Mouse (Mus musculus): ENCODE measurements at regions not wholly inside any gene's neighbourhood (a gene's known extent, or its start where the extent isn't known, plus 50 kb on each side); places are given as distances from the start of the nearest gene placed in this dataset.

DNA sequence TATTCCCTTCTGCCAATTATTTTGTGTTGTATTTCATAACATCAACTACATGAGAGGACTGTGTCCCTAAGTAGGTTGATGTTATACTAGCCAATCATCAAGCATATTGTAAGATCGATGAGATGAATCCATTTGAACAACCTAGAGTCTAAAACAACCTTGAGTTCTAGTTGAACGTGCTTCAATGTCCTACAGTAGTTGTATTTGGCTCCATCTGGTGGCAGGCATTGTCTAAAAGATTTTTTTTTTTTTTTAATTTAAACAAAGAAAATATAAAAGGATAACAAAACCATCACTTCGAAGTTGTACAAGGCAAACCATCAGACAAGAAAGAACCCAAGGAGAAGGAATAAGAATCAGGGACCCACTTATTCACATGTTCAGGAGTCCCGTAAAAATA is 114.4 kb downstream of the Pih1d3 start:
- DNase-seq (ENCODE audit: low spot score in 2 of 2) = peak; percentile 13 to 23
- intact Hi-C loops (cut with DNase I) = loop anchor here (5.0 kb wide), 1 partner anchor 125 kb away; no protein-coding TSS in a partner anchor

- intact Hi-C loops (cut with DNase I) = no loop called here
- no peak for DNase-seq (ENCODE audit: low spot score in 2 of 2)
Observed at GRCm38 (mm10) chr1:31363971-31364370, 141.3 kb downstream of the Pih1d3 start.

- intact Hi-C loops (cut with DNase I) = no loop called here
- DNase-seq (ENCODE audit: low spot score in 2 of 2) = no peak
Observed at GRCm38 (mm10) chr1:31377324-31377723, 154.7 kb downstream of the Pih1d3 start.

- intact Hi-C loops (cut with DNase I) = no loop called here
- DNase-seq (ENCODE audit: low spot score in 2 of 2) = no peak
Observed at GRCm38 (mm10) chr1:31379032-31379431, 156.4 kb downstream of the Pih1d3 start.

DNA sequence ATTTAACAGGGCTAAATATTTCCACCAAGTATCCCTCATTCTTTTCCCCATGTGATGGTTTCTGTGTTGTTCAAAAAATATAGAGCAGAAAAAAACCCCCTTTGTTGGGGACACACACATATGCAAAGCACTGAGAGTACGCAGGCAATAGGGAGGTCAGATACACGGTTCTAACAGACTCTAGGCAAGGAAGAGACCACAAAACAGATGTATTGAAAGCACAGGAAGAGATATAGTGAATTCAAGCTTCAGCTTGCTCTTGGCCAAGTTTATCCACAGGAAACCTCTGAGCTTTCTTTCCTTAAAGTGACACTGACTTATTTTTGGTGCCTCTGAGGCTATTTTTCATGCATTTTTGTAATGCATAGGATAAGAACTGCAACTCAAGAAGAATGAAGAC is 157.7 kb downstream of the Pih1d3 start:
- DNase-seq (ENCODE audit: low spot score in 2 of 2) = no peak
- intact Hi-C loops (cut with DNase I) = no loop called here

- intact Hi-C loops (cut with DNase I) = no loop called here
Observed at GRCm38 (mm10) chr1:31382192-31382591, 159.6 kb downstream of the Pih1d3 start.

More at GRCm38 (mm10) chr1:31382192-31382591, 159.6 kb downstream of the Pih1d3 start:
- DNase-seq (ENCODE audit: low spot score in 2 of 2) = no peak

All from left cerebral cortex, postnatal 14 days (tissue).